Mouse (Mus musculus): ENCODE measurements around the gene Cd27. TPM values are rescaled to one million over a fixed set of nuclear protein-coding genes. Genes with fewer than 3 reads are reported as not detected.
"Not testable (repeated sequence)": the region's sequence is repeated elsewhere in the genome, so short reads cannot be mapped to it uniquely, and the experiment has no call there.

The Cd27 gene
- total RNA-seq (2022): under 1 TPM in 1 of 4 experiments, not detected in 3; 0.32 TPM

- no peak for DNase-seq (ENCODE audit: low spot score in 2 of 2)
Measured at GRCm38 (mm10) chr6:125236782-125237181, at the start of gene Cd27. Gene Cd27, minus strand, starts transcription at chr6:125237010.

- DNase-seq (ENCODE audit: low spot score in 2 of 2): no peak
Measured at GRCm38 (mm10) chr6:125285890-125286289, 49.1 kb upstream of the Cd27 start, which contains the start of gene Tuba3a. Gene Tuba3a, minus strand, starts transcription at chr6:125286042.

- DNase-seq (ENCODE audit: low spot score in 2 of 2): no peak
Measured at GRCm38 (mm10) chr6:125284751-125285150, 47.9 kb upstream of the Cd27 start.

DNA sequence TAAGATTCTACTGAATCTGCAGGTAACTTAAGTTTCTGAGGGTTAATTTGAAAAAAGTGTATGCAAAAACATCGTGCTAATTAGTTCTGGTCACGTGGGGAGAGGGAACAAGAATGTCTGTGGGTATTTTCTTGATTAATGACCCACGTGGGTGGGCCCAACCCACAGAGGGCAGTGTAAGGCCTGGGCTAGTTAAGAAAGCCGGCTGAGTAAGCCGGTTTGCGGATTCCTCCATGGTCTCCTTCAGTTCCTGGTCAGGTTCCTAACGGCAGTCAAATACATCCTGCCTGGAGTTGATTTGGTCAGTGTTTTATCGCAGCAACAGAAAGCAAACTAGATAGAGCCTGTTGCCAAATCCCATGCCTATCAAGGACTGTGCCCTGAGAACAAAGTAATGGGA lies 47.4 kb upstream of the Cd27 start:
- DNase-seq (ENCODE audit: low spot score in 2 of 2): no peak

GRCm38 (mm10) chr6:125282721-125283120 lies 45.9 kb upstream of the Cd27 start:
- DNase-seq (ENCODE audit: low spot score in 2 of 2): not testable (repeated sequence)

DNA sequence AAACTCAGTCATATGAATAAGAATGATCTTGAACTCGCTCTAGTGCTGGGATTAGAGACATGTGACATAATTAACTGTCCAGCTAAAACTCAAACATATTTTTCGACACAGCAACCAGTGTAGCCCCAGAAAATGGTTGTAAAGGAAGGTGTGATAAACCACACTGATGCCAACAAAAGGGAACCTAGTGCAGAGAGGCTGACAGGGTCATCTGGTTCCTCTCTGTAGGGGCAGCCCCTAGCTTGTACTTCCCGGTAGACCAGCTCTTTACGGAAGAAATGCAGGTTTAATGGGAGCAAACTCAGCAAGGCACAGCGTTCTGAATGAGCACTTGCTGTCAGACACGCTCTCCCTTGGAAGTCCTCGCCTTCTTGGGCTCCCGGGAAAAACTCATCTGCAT lies 42.9 kb upstream of the Cd27 start:
- DNase-seq (ENCODE audit: low spot score in 2 of 2): no peak

DNA sequence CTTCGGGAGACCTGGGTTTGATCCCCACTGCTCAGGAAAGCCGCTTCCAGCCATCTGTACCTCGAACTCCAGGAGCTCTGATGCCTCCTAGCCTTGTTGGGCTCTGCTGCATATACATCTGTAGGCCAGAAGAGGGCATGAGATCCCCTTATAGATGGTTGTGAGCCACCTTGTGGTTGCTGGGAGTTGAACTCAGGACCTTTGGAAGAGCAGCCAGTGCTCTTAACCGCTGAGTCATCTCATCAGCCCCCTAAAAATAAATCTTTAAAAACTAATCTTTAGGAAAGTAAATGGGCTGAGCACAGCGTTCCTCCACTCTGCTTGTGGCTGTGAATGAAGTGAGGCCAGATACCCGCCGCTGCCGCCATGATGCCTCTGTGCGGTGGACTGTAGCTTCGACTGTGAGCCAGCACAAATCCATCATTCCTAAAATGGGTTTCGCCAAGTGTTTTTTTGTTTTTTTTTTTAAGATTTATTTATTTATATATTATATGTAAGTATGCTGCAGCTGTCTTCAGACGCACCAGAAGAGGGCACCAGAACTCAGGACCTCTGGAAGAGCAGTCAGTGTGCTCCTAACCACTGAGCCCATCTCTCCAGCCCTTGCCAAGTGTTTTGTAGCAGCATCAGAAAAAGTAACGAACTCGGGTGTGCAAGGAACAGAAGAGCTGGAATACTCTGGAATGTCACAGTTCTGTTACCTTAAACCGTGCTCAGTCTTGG lies 38.2 kb upstream of the Cd27 start:
- no peak for DNase-seq (ENCODE audit: low spot score in 2 of 2)

- no peak for DNase-seq (ENCODE audit: low spot score in 2 of 2)
Measured at GRCm38 (mm10) chr6:125272228-125272785, 35.5 kb upstream of the Cd27 start.

DNA sequence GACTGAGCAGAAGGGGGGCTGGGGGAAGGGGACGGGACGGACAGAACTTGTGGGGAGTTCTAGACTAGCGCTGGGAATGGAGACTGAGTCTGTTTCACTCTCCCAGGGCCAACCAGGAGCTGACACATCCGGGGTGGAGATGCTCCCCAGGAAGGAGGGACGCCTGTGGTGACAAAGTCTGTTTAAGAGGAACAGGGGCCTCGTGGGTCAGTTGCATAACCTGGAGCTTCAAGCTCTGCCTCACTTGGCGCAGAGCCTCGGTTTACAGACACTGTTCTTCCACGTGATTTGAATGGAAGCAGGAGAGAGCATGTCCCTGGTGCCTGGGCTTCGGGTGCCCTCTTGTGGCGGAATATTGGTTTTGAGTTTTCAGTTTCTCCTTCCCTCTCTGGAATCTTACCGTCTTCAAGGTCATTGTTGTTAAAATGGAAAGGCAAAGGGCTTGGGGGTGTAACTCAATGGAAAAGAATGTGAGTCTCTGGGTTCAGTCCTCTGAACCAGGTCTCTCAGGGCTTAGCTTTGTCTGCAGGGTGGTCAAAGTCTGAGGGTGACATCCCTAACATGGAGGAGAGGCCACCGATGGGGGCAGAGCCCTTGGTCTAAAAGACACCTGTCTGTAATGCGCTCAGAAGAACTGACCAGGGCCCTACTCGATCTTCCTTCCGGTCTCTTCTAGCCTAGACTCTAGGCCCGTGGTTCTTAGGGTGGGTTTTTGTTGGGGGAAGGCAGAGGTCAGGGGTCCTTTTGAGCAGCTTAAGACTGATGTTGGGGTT lies 34.8 kb upstream of the Cd27 start:
- DNase-seq (ENCODE audit: low spot score in 2 of 2): peak; percentile 75 to 87

DNA sequence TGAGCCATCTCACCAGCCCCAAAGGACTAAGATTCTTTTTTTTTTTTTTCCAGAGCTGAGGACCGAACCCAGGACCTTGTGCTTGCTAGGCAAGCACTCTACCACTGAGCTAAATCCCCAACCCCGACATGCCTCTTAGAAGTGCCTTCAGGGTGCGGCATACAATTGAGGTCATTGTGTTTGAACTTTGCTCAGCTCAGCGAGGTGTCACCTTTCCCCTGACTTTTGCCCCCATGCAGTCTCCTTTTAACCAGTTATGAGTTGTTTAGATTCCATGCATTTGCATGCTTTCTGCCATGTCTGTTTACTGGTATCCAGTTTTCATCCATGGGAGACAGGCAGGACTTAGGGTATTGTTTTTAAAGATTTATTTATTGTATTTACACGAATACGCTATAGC lies 32.0 kb upstream of the Cd27 start:
- DNase-seq (ENCODE audit: low spot score in 2 of 2): no peak

- DNase-seq (ENCODE audit: low spot score in 2 of 2): no peak
Measured at GRCm38 (mm10) chr6:125267469-125267868, 30.7 kb upstream of the Cd27 start.

DNA sequence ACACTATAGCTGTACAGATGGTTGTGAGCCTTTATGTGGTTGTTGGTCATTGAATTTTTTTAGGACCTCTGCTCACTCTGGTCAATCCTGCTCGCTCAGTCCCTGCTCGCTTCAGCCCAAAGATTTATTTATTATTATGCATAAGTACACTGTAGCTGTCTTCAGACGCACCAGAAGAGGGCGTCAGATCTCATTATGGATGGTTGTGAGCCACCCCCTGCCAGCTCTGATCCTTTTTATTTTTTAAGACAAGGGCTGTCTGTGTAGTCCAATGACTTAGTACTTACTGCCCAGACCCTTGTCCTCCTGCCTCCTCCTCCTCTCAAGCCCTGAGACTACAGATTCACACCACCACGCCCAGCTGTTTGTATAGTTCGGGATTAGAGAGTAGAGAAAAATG lies 29.8 kb upstream of the Cd27 start:
- not testable (repeated sequence) for DNase-seq (ENCODE audit: low spot score in 2 of 2)

DNA sequence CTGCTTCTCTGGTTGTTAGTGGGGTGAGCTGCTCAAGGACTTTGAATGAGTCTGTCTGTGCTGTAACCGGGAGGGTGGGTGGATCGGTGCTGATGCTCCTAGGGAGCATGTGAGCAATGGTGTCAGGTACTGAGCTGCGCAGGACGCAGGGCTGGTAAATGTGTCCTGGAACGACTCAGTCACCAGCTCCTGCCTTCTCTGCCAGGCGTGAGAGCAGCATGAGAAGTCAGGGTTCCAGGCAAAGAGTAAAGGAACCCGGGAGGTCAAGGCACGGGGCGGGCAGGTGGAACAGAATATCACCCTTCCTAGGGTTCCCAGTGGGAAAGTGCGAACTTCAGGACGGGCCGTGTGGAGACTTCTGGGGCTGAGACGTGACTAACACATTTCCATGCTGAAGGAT lies 29.3 kb upstream of the Cd27 start:
- no peak for DNase-seq (ENCODE audit: low spot score in 2 of 2)

GRCm38 (mm10) chr6:125265239-125265638 lies 28.4 kb upstream of the Cd27 start:
- DNase-seq (ENCODE audit: low spot score in 2 of 2): peak; percentile 12 to 62

DNA sequence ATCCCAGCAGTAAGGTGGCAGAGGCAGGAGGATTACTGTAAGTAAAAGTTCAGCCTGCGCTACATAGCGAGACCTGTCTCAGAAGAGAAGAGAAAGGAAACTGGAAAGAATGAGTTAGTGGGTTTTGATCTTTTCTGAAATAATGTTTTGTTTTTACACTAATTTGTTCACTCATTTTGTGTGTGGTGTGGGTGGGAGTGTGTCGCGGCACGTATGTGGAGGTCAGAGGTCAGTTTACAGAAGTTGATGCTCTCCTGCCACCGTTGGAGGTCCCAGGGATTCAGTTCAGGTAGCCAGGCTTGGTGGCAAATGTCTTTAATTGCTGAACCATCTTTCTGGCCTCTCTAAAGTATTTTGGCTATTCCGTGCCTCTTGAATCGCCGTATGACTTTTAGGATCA lies 27.4 kb upstream of the Cd27 start:
- no peak for DNase-seq (ENCODE audit: low spot score in 2 of 2)

GRCm38 (mm10) chr6:125260006-125260555 lies 23.3 kb upstream of the Cd27 start:
- no peak for DNase-seq (ENCODE audit: low spot score in 2 of 2)

- DNase-seq (ENCODE audit: low spot score in 2 of 2): no peak
Measured at GRCm38 (mm10) chr6:125256222-125256966, 19.6 kb upstream of the Cd27 start.

DNA sequence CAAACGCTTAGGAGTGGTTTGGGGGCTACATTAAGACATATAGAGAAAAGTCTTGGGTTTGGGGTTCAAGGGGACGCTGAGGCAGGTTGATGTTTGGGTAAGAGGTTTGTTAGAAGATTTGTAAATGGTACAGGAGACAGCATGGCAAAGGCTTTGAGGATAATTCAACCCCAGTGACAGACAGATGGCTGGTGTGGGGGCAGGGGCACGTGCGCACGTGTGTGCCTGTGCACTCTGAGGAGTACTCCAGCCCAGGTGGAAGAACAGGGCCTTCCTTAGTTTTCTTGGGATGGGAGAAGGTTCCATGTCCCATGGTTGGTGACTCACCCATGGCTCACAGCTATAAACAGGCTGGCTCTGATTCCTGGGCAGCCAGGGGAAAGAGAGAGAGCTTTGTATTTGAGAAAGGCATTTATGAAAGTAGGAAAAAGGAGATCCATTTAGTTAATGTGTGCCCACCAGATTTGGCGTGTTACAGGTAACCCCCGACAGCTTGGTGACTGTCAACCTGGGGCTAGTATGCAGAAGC lies 18.8 kb upstream of the Cd27 start:
- no peak for DNase-seq (ENCODE audit: low spot score in 2 of 2)

DNA sequence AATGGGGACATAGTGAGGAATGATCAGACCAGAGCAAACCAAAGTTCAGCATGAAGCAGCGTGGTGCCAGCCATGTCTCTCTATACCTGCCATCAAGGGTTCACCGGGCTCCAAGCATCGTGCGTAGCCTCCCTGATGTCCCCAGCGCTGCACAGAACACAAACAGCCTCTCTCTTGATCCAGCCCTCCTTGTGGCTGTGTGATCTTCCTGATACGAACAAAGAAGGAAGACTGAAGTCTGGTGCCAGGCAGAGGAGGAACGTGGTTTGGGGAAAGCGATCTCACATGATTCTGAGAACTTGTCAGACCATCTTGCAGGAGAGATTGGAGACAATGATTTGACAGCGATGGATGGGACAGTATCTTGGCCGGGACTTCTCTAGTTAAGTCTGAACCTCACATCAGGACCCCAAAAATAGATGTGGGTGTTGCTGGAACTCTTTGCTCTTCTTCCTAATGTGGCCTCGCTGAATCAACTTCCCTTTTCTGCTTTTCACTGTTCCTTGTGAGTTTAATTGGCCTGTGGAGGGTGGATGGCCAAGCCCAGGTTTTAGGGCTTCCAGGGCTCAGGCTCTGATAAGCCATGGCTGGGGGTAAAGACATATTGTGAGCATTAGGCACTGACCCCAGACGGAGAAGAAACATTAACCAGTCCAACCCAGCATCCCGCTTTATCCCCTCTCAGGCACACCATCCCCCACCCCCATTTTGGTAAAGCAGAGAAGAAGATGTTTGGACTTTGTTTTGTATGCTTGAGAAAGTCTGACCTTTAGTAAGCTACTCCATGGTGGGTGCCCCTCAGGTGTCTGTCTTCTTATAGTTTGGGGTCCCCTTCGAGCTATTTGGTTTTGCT lies 17.3 kb upstream of the Cd27 start:
- no peak for DNase-seq (ENCODE audit: low spot score in 2 of 2)

DNA sequence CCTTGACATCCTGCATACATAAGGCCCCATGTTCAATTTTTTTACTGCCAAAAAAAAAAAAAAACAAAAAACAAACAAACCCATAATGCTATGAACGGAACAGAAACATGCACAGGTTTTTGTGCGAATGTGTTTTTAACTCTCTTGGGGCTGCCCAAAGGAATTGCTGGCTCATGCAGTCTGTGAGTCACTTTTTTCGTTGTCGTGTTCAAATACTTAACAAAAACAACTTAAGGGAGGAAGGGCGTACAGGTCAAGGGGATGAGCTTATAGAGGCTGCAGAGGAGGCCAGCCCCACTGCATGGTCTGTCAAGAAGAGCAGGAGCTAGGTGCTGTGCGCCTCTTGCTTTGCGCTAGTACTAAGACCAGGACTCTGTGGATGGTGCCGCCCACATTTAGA lies 15.9 kb upstream of the Cd27 start:
- no peak for DNase-seq (ENCODE audit: low spot score in 2 of 2)

Measured in left cerebral cortex, adult 8-10 months (tissue).